Mouse (Mus musculus) testis, postnatal 10 days (tissue): ENCODE measurements around the gene Bcl2a1c.
"Not testable (repeated sequence)": the region's sequence is repeated elsewhere in the genome, so short reads cannot be mapped to it uniquely, and the experiment has no call there.

Experiments used
- DNase-seq: peaks from one replicate; pipeline ENCODE4 v3.0.0; 2021; ENCODE audit warnings: low spot score

Bcl2a1c gene

GRCm38 (mm10) chr9:114329855-114330254 lies at the start of gene Bcl2a1c:
Gene Bcl2a1c, plus strand, starts transcription at chr9:114330135.
- not testable (repeated sequence) for DNase-seq

GRCm38 (mm10) chr9:114305957-114306356 lies 24.0 kb upstream of the Bcl2a1c start:
- not testable (repeated sequence) for DNase-seq

- DNase-seq: not testable (repeated sequence)
Observed at GRCm38 (mm10) chr9:114311752-114312151, 18.2 kb upstream of the Bcl2a1c start.

- peak; percentile 69 for DNase-seq
Observed at GRCm38 (mm10) chr9:114318021-114318420, 11.9 kb upstream of the Bcl2a1c start.

GRCm38 (mm10) chr9:114326011-114326748 lies 3.8 kb upstream of the Bcl2a1c start:
- DNase-seq: no peak

GRCm38 (mm10) chr9:114328332-114328731 lies 1.6 kb upstream of the Bcl2a1c start:
- DNase-seq: not testable (repeated sequence)

GRCm38 (mm10) chr9:114367783-114368470 lies 38.0 kb downstream of the Bcl2a1c start:
- peak; percentile 89 for DNase-seq

- DNase-seq: no peak
Observed at GRCm38 (mm10) chr9:114368471-114368858, 38.5 kb downstream of the Bcl2a1c start.

GRCm38 (mm10) chr9:114369389-114369788 lies 39.5 kb downstream of the Bcl2a1c start:
- not testable (repeated sequence) for DNase-seq

GRCm38 (mm10) chr9:114371717-114372116 lies 41.8 kb downstream of the Bcl2a1c start:
- DNase-seq: not testable (repeated sequence)

GRCm38 (mm10) chr9:114375276-114375962 lies 45.5 kb downstream of the Bcl2a1c start:
- no peak for DNase-seq

- no peak for DNase-seq
Observed at GRCm38 (mm10) chr9:114377168-114377567, 47.2 kb downstream of the Bcl2a1c start.

GRCm38 (mm10) chr9:114379871-114380270 lies 49.9 kb downstream of the Bcl2a1c start:
- DNase-seq: no peak
